Mouse (Mus musculus) liver, embryonic 13.5 days (tissue): ENCODE results near the gene Isg20l2. TPM values are rescaled to one million over a fixed set of nuclear protein-coding genes. Genes with fewer than 3 reads are reported as not detected.

Experiments
- ATAC-seq: fragments of 200-750 bp; cut with Nextera tagmentation; 2 replicates; pipeline ENCODE4 v1.8.0; 2017; ENCODE audit warnings: low read depth, mild to moderate bottlenecking, moderate number of reproducible peaks, moderate library complexity
- DNase-seq: peaks from one replicate; pipeline ENCODE4 v3.0.0; 2022
- H3K27ac ChIP-seq: fragments of 300-500 bp; sonication (generic); 2 replicates; pipeline ENCODE4 v1.5.1; 2015; ENCODE audit warnings: moderate library complexity, mild to moderate bottlenecking, inconsistent platforms
- H3K27me3 ChIP-seq: fragments of 300-500 bp; sonication (generic); 2 replicates; pipeline ENCODE4 v1.6.1; 2015; ENCODE audit warnings: mild to moderate bottlenecking, inconsistent platforms
- H3K36me3 ChIP-seq: fragments of 300-500 bp; sonication (generic); 2 replicates; pipeline ENCODE4 v1.6.1; 2015; ENCODE audit warnings: mild to moderate bottlenecking, inconsistent platforms
- H3K4me1 ChIP-seq: fragments of 300-500 bp; sonication (generic); replicated peaks from 2 replicates; pipeline ENCODE4 v1.6.1; 2015; ENCODE audit warnings: inconsistent platforms
- H3K4me2 ChIP-seq: fragments of 300-500 bp; sonication (generic); 2 replicates; pipeline ENCODE4 v1.6.1; 2015; ENCODE audit warnings: inconsistent platforms, mild to moderate bottlenecking, moderate library complexity
- H3K4me3 ChIP-seq: fragments of 300-500 bp; sonication (generic); replicated peaks from 2 replicates; pipeline ENCODE4 v1.5.1; 2015; ENCODE audit warnings: mild to moderate bottlenecking, inconsistent platforms
- H3K9ac ChIP-seq: fragments of 300-500 bp; sonication (generic); 2 replicates; pipeline ENCODE4 v1.6.1; 2015; ENCODE audit warnings: mild to moderate bottlenecking, inconsistent platforms
- H3K9me3 ChIP-seq: fragments of 300-500 bp; sonication (generic); replicated peaks from 2 replicates; pipeline ENCODE4 v1.6.1; 2016; ENCODE audit warnings: inconsistent platforms
- WGBS: fragments of 180-500 bp; shearing (Covaris S2); methylation state at CpG from one replicate; pipeline ENCODE4 v1.1.7; 2015; ENCODE audit not compliant: insufficient replicate concordance; 5-methylcytosine and 5-hydroxymethylcytosine counted together
- polyA plus RNA-seq: library from polyadenylated mRNA; unstranded; fragments of >200 nt; fragmentation: Nextera tagmentation; extraction: Ambion mirVana; gene quantifications from 2 replicates; pipeline ENCODE4 v1.2.1, GENCODE M21; 2015

Isg20l2 gene
- polyA plus RNA-seq, 1 experiment from 2014 or later: 31.1 TPM

DNA sequence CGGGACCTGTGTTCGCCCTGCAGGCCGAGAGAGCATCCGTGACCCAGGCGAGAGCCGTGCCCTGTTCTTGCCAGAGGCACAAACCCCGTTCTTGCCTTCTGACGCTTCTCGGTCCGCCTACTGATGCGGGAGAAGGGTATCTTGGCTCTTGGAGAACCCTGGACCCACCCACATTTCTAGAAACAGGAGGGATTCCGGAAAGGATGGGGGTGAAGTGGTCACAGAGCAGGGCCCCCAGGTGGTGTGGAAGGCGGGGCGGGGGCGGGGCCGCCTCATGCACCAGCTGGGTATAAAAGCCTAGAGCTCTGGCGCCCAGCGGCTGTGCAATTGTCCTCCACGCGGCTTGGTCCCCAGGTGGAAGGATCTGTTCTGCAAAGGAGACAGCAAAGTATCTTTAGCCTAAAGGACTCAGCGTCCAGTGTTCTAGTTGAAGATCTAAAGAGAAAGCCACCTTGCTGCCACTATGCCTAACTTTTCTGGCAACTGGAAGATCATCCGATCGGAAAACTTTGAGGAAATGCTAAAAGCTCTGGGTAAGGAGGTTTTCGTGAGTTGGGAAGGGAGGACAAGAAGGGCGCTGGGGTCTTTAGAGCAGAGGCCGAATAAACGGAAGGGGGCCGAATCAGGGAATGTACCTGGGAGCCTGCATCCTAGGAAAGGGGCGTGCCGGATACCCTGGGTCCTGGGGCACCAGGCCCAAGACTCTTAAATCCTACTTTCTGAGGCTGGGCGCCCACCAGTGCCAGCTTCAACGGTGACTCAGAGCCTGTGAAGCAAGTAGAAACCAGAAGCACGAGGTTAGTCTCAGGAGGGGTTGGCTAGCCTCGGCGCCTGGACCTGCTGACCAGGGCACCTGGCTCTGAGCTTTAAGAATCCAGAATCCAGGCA, 18.5 kb downstream of the Isg20l2 start, which contains the start of gene Crabp2:
Gene Crabp2 (plus strand): TSS at position 289 of the 888 bp plus-strand sequence.
- DNase-seq: no peak
- H3K9ac ChIP-seq: no peak within 1 kb of the TSS

DNA sequence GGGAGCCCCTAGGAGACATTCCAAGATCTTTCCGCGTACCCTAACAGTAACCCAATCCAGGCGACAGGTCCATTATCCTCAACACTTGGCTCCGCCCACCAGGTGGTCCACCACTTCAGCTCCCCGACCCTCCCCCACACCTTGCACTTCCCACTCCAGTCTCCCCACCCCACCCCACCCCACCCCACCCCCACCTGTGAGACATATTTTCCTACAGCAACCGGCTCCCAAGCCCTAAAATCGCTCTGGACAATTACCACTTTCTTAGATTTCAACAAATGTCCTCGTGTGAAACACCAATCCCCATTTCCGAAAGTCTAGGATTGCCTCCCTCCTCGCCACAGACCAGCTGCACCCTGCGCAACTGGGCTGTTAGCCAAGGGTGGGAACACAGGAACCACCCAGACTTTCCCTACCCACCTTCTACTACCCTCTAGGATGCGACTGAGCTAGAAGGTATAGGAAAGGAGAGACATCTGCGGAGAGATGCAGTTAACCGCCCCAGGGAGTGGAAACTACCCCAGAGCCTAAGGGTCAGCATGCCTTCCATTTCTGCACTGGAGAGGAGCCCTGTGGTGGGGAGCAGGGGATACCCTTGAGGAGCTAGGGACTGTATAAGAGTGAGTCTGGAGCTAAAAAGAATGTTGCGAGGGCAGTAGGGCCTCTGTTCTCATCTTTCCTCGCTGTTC, 19.3 kb downstream of the Isg20l2 start:
- Histone ChIP-seq H3K9ac (no peak overlapping the region), H3K4me2 (no peak overlapping the region), H3K4me3 (no peak overlapping the region), H3K4me1 (peaks cover 38% of the 10 kb centered on the region), H3K36me3 (no peaks in the 10 kb centered on the region), H3K27ac (no peak overlapping the region), H3K27me3 (peaks cover 100% of the 10 kb centered on the region), H3K9me3 (no peaks in the 10 kb centered on the region)
- ATAC-seq: no peak
- WGBS: 12% methylated on average over 16 of the region's 16 CpGs
- no peak for DNase-seq

More for the DNA sequence above, 18.5 kb downstream of the Isg20l2 start, which contains the start of gene Crabp2:
- H3K4me2 ChIP-seq: peak within 1 kb of the TSS; percentile 50
- no peaks in the 10 kb centered on the region for H3K9me3 ChIP-seq
- H3K27me3 ChIP-seq: peaks cover 95% of the 10 kb centered on the region
- peaks cover 38% of the 10 kb centered on the region for H3K4me1 ChIP-seq
- no peaks in the 10 kb centered on the region for H3K36me3 ChIP-seq
- WGBS: 4% methylated on average over 35 of the region's 35 CpGs
- ATAC-seq: no peak
- H3K27ac ChIP-seq: no peak within 1 kb of the TSS
- H3K4me3 ChIP-seq: peak within 1 kb of the TSS; percentile 22

GRCm38 (mm10) chr3:87949955-87950515, 19.9 kb downstream of the Isg20l2 start:
- Histone ChIP-seq H3K4me2 (0 out of 2 replicates have a peak overlapping the region, but pooled peaks have one; percentile 4), H3K36me3 (no peaks in the 10 kb centered on the region), H3K27me3 (peaks cover 100% of the 10 kb centered on the region), H3K9me3 (no peaks in the 10 kb centered on the region), H3K9ac (no peak overlapping the region), H3K4me3 (no peak overlapping the region), H3K27ac (no peak overlapping the region), H3K4me1 (peaks cover 38% of the 10 kb centered on the region)
- no peak for DNase-seq
- 9% methylated on average over 13 of the region's 13 CpGs for WGBS
- no peak for ATAC-seq

- H3K36me3 ChIP-seq: no peaks in the 10 kb centered on the region
- 13% methylated on average over 12 of the region's 12 CpGs for WGBS
- H3K9ac ChIP-seq: no peak overlapping the region
- H3K27me3 ChIP-seq: peaks cover 97% of the 10 kb centered on the region
- H3K27ac ChIP-seq: no peak overlapping the region
- no peaks in the 10 kb centered on the region for H3K9me3 ChIP-seq
- ATAC-seq (no peak), DNase-seq (no peak)
- H3K4me2 ChIP-seq: peak overlapping the region; percentile 35
- no peak overlapping the region for H3K4me3 ChIP-seq
- H3K4me1 ChIP-seq: peaks cover 37% of the 10 kb centered on the region
These were observed 21.8 kb downstream of the Isg20l2 start for GRCm38 (mm10) chr3:87951946-87952345.

DNA sequence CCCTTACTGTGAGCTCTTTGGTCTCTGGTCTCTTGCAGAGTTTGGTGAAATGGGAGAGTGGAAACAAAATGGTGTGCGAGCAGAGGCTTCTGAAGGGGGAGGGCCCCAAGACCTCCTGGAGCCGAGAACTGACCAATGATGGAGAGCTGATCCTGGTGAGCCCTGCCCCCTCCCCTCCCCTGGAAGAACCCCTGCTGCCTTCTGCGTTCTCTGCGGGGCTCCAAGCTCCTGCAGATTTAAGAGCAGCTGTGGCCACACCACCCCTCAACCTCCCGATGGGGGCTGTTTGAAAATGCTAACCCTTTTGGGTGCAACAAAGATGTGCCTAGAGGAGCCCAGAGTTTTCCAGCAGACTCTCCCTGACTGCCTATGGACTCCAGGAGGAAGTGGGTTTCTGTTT, 22.3 kb downstream of the Isg20l2 start:
- no peak overlapping the region for H3K27ac ChIP-seq
- no peaks in the 10 kb centered on the region for H3K36me3 ChIP-seq
- DNase-seq: no peak
- H3K9ac ChIP-seq: no peak overlapping the region
- H3K9me3 ChIP-seq: no peaks in the 10 kb centered on the region
- peaks cover 95% of the 10 kb centered on the region for H3K27me3 ChIP-seq
- ATAC-seq: no peak
- peaks cover 32% of the 10 kb centered on the region for H3K4me1 ChIP-seq
- 1% methylated on average over 5 of the region's 5 CpGs for WGBS
- H3K4me2 ChIP-seq: peak overlapping the region; percentile 35
- peak overlapping the region; percentile 9; the same call in 1 of the 2 replicates for H3K4me3 ChIP-seq

- Histone ChIP-seq H3K4me1 (peaks cover 8% of the 10 kb centered on the region), H3K27ac (no peak overlapping the region), H3K9ac (no peak overlapping the region), H3K36me3 (no peaks in the 10 kb centered on the region), H3K4me3 (no peak overlapping the region), H3K9me3 (no peaks in the 10 kb centered on the region), H3K4me2 (no peak overlapping the region), H3K27me3 (peaks cover 75% of the 10 kb centered on the region)
- DNase-seq (no peak), ATAC-seq (no peak)
- WGBS: 37% methylated on average over 1 of the region's 1 CpGs
These were observed 27.9 kb downstream of the Isg20l2 start for GRCm38 (mm10) chr3:87958056-87958455.

DNA sequence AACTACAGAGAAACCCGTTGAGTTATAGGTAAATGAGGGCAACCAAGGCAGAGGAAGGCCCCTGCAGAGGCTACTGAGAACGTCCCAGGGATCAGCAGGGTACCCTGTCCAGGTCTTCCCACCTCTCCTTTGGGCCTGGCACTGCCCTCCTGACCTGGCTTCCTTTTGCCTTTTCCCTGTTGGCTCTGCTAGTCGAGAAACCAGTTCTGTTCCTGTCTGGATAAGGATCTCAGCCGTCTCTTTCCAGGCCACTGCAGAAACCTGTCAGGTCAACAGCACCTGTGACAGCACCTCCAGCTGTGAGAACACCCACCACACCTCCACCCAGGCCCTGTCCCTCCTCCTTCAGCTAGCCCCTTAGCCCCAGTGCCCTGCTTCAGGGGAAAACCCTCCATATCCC, 28.4 kb downstream of the Isg20l2 start:
- Histone ChIP-seq H3K27ac (no peak overlapping the region), H3K9ac (no peak overlapping the region), H3K4me1 (peaks cover 8% of the 10 kb centered on the region), H3K4me3 (no peak overlapping the region), H3K36me3 (no peaks in the 10 kb centered on the region), H3K9me3 (no peaks in the 10 kb centered on the region), H3K27me3 (peaks cover 75% of the 10 kb centered on the region), H3K4me2 (no peak overlapping the region)
- ATAC-seq (no peak), DNase-seq (no peak)
- 44% methylated on average over 4 of the region's 4 CpGs for WGBS

- peaks cover 8% of the 10 kb centered on the region for H3K4me1 ChIP-seq
- peaks cover 70% of the 10 kb centered on the region for H3K27me3 ChIP-seq
- H3K9me3 ChIP-seq: no peaks in the 10 kb centered on the region
- H3K36me3 ChIP-seq: no peaks in the 10 kb centered on the region
- DNase-seq (no peak), ATAC-seq (no peak)
- WGBS: 35% methylated on average over 1 of the region's 1 CpGs
- H3K9ac ChIP-seq: no peak overlapping the region
- H3K4me3 ChIP-seq: no peak overlapping the region
- no peak overlapping the region for H3K27ac ChIP-seq
- no peak overlapping the region for H3K4me2 ChIP-seq
These were observed 28.9 kb downstream of the Isg20l2 start for GRCm38 (mm10) chr3:87958967-87959366.

- Histone ChIP-seq H3K4me2 (no peak overlapping the region), H3K9me3 (no peaks in the 10 kb centered on the region), H3K4me1 (peaks cover 8% of the 10 kb centered on the region), H3K27me3 (peaks cover 66% of the 10 kb centered on the region), H3K27ac (no peak overlapping the region), H3K9ac (no peak overlapping the region), H3K36me3 (no peaks in the 10 kb centered on the region), H3K4me3 (no peak overlapping the region)
- 38% methylated on average over 7 of the region's 7 CpGs for WGBS
- ATAC-seq (no peak), DNase-seq (no peak)
These were observed 29.3 kb downstream of the Isg20l2 start for GRCm38 (mm10) chr3:87959371-87959770.

DNA sequence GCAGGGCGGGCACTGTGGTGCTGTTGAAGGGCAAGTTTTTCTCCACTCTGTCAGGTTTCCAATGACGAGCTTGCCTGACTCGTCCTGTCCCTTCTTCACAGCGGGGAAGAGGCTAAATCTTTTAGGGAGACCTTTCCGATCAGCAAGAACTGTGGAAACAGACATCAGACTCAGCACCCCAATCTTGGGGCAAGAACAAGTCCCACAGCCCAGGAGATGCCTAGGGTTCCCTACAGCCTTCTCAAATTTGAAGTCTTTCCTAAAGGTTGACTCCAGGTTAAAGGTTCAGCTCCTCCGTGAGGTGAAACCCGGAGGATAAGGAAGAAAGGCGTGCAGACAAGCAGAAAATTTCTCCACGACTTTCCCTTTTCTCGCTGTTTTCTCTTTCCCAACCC, 30.1 kb downstream of the Isg20l2 start:
- H3K4me3 ChIP-seq: peak overlapping the region; percentile 51
- H3K4me2 ChIP-seq: peak overlapping the region; percentile 73
- peaks cover 8% of the 10 kb centered on the region for H3K4me1 ChIP-seq
- H3K36me3 ChIP-seq: no peaks in the 10 kb centered on the region
- DNase-seq (no peak), ATAC-seq (no peak)
- H3K9me3 ChIP-seq: no peaks in the 10 kb centered on the region
- H3K9ac ChIP-seq: no peak overlapping the region
- H3K27me3 ChIP-seq: peaks cover 58% of the 10 kb centered on the region
- H3K27ac ChIP-seq: no peak overlapping the region
- WGBS: 9% methylated on average over 10 of the region's 10 CpGs

GRCm38 (mm10) chr3:87960586-87961191, 30.6 kb downstream of the Isg20l2 start:
- DNase-seq (peak; percentile 72), ATAC-seq (peak; percentile 89)
- H3K4me2 ChIP-seq: peak overlapping the region; percentile 73
- H3K36me3 ChIP-seq: no peaks in the 10 kb centered on the region
- H3K4me1 ChIP-seq: peaks cover 8% of the 10 kb centered on the region
- under 1% methylated on average over 27 of the region's 27 CpGs for WGBS
- H3K27ac ChIP-seq: no peak overlapping the region; the same call in 1 of the 2 replicates
- peak overlapping the region; percentile 54 for H3K9ac ChIP-seq
- peak overlapping the region; percentile 51 for H3K4me3 ChIP-seq
- peaks cover 53% of the 10 kb centered on the region for H3K27me3 ChIP-seq
- no peaks in the 10 kb centered on the region for H3K9me3 ChIP-seq
